Mouse (Mus musculus): Measurements from ENCODE around the gene Mapk9. TPM values are rescaled to one million over a fixed set of nuclear protein-coding genes. Genes with fewer than 3 reads are reported as not detected.

Gene Mapk9
- polyA plus RNA-seq, 1 experiment, result 6.4 TPM

- H3K4me3 ChIP-seq (ENCODE audit: low read depth, low read length), result no peak overlapping the region
- H3K36me3 ChIP-seq (ENCODE audit: control insufficient read depth, insufficient read depth, low read length), result no peaks in the 10 kb centered on the region
- TF ChIP-seq CTCF (IDR thresholded peaks at IDR 0.05; ENCODE audit: extremely low read depth, insufficient read length, insufficient replicate concordance, low read depth, low read length) (peak; percentile 97), POLR2A (IDR thresholded peaks at IDR 0.05; ENCODE audit: low read depth, low read length) (no peak)
- WGBS, result 19% methylated on average over 2 of the region's 2 CpGs
- H3K27me3 ChIP-seq (ENCODE audit: control insufficient read depth, insufficient read depth, low read length), result no peaks in the 10 kb centered on the region
- H3K27ac ChIP-seq (ENCODE audit: insufficient read depth, low read depth, low read length), result no peak overlapping the region
- H3K4me1 ChIP-seq (ENCODE audit: control insufficient read depth, insufficient read depth, insufficient read length, low read length), result peaks cover 5% of the 10 kb centered on the region; the same call in 1 of the 2 replicates
Measured at GRCm38 (mm10) chr11:49824896-49825295, 21.7 kb upstream of the Mapk9 start.

- WGBS, result 39% methylated on average over 6 of the region's 6 CpGs
- no peak overlapping the region for H3K27ac ChIP-seq (ENCODE audit: insufficient read depth, low read depth, low read length)
- TF ChIP-seq CTCF (IDR thresholded peaks at IDR 0.05; ENCODE audit: extremely low read depth, insufficient read length, insufficient replicate concordance, low read depth, low read length) (no peak), POLR2A (IDR thresholded peaks at IDR 0.05; ENCODE audit: low read depth, low read length) (no peak)
- H3K4me3 ChIP-seq (ENCODE audit: low read depth, low read length), result no peak overlapping the region
- H3K4me1 ChIP-seq (ENCODE audit: control insufficient read depth, insufficient read depth, insufficient read length, low read length), result 0 out of 2 replicates have a peak, but pooled peaks cover 2% of the 10 kb centered on the region
- H3K36me3 ChIP-seq (ENCODE audit: control insufficient read depth, insufficient read depth, low read length), result no peaks in the 10 kb centered on the region
- no peaks in the 10 kb centered on the region for H3K27me3 ChIP-seq (ENCODE audit: control insufficient read depth, insufficient read depth, low read length)
Measured at GRCm38 (mm10) chr11:49827243-49827642, 19.3 kb upstream of the Mapk9 start.

GRCm38 (mm10) chr11:49829176-49829745 is 17.3 kb upstream of the Mapk9 start:
- Histone ChIP-seq H3K27ac (ENCODE audit: insufficient read depth, low read depth, low read length) (no peak overlapping the region), H3K36me3 (ENCODE audit: control insufficient read depth, insufficient read depth, low read length) (no peaks in the 10 kb centered on the region), H3K27me3 (ENCODE audit: control insufficient read depth, insufficient read depth, low read length) (no peaks in the 10 kb centered on the region), H3K4me3 (ENCODE audit: low read depth, low read length) (no peak overlapping the region), H3K4me1 (ENCODE audit: control insufficient read depth, insufficient read depth, insufficient read length, low read length) (0 out of 2 replicates have a peak, but pooled peaks cover 2% of the 10 kb centered on the region)
- TF ChIP-seq CTCF (IDR thresholded peaks at IDR 0.05; ENCODE audit: extremely low read depth, insufficient read length, insufficient replicate concordance, low read depth, low read length) (no peak), POLR2A (IDR thresholded peaks at IDR 0.05; ENCODE audit: low read depth, low read length) (no peak)
- WGBS, result 31% methylated on average over 7 of the region's 7 CpGs

- peaks cover 9% of the 10 kb centered on the region; the same call in 1 of the 2 replicates for H3K4me1 ChIP-seq (ENCODE audit: control insufficient read depth, insufficient read depth, insufficient read length, low read length)
- no peaks in the 10 kb centered on the region for H3K36me3 ChIP-seq (ENCODE audit: control insufficient read depth, insufficient read depth, low read length)
- TF ChIP-seq CTCF (IDR thresholded peaks at IDR 0.05; ENCODE audit: extremely low read depth, insufficient read length, insufficient replicate concordance, low read depth, low read length), result no peak
- no peak for TF ChIP-seq POLR2A (IDR thresholded peaks at IDR 0.05; ENCODE audit: low read depth, low read length)
- H3K27ac ChIP-seq (ENCODE audit: insufficient read depth, low read depth, low read length), result no peak overlapping the region
- WGBS, result 85% methylated on average over 12 of the region's 12 CpGs
- no peak overlapping the region for H3K4me3 ChIP-seq (ENCODE audit: low read depth, low read length)
- H3K27me3 ChIP-seq (ENCODE audit: control insufficient read depth, insufficient read depth, low read length), result no peaks in the 10 kb centered on the region
Measured at GRCm38 (mm10) chr11:49831980-49832379, 14.6 kb upstream of the Mapk9 start.

- Histone ChIP-seq H3K4me1 (ENCODE audit: control insufficient read depth, insufficient read depth, insufficient read length, low read length) (peaks cover 9% of the 10 kb centered on the region; the same call in 1 of the 2 replicates), H3K36me3 (ENCODE audit: control insufficient read depth, insufficient read depth, low read length) (no peaks in the 10 kb centered on the region), H3K27ac (ENCODE audit: insufficient read depth, low read depth, low read length) (no peak overlapping the region), H3K4me3 (ENCODE audit: low read depth, low read length) (no peak overlapping the region), H3K27me3 (ENCODE audit: control insufficient read depth, insufficient read depth, low read length) (no peaks in the 10 kb centered on the region)
- TF ChIP-seq POLR2A (IDR thresholded peaks at IDR 0.05; ENCODE audit: low read depth, low read length) (no peak), CTCF (IDR thresholded peaks at IDR 0.05; ENCODE audit: extremely low read depth, insufficient read length, insufficient replicate concordance, low read depth, low read length) (no peak)
- 72% methylated on average over 5 of the region's 5 CpGs for WGBS
Measured at GRCm38 (mm10) chr11:49832962-49833361, 13.6 kb upstream of the Mapk9 start.

- no peak for TF ChIP-seq POLR2A (IDR thresholded peaks at IDR 0.05; ENCODE audit: low read depth, low read length)
- no peak for TF ChIP-seq CTCF (IDR thresholded peaks at IDR 0.05; ENCODE audit: extremely low read depth, insufficient read length, insufficient replicate concordance, low read depth, low read length)
- WGBS, result 33% methylated on average over 6 of the region's 6 CpGs
Measured at GRCm38 (mm10) chr11:49834248-49834647, 12.3 kb upstream of the Mapk9 start.

GRCm38 (mm10) chr11:49835257-49835956 is 11.1 kb upstream of the Mapk9 start:
- Histone ChIP-seq H3K36me3 (ENCODE audit: control insufficient read depth, insufficient read depth, low read length) (no peaks in the 10 kb centered on the region), H3K27me3 (ENCODE audit: control insufficient read depth, insufficient read depth, low read length) (no peaks in the 10 kb centered on the region), H3K4me1 (ENCODE audit: control insufficient read depth, insufficient read depth, insufficient read length, low read length) (peaks cover 8% of the 10 kb centered on the region; the same call in 1 of the 2 replicates), H3K4me3 (ENCODE audit: low read depth, low read length) (no peak overlapping the region), H3K27ac (ENCODE audit: insufficient read depth, low read depth, low read length) (peak overlapping the region; percentile 33; the same call in 1 of the 2 replicates)
- 57% methylated on average over 11 of the region's 11 CpGs for WGBS
- no peak for TF ChIP-seq POLR2A (IDR thresholded peaks at IDR 0.05; ENCODE audit: low read depth, low read length)
- no peak for TF ChIP-seq CTCF (IDR thresholded peaks at IDR 0.05; ENCODE audit: extremely low read depth, insufficient read length, insufficient replicate concordance, low read depth, low read length)

More at GRCm38 (mm10) chr11:49834248-49834647, 12.3 kb upstream of the Mapk9 start:
- Histone ChIP-seq H3K27ac (ENCODE audit: insufficient read depth, low read depth, low read length) (peak overlapping the region; percentile 25; the same call in 1 of the 2 replicates), H3K36me3 (ENCODE audit: control insufficient read depth, insufficient read depth, low read length) (no peaks in the 10 kb centered on the region), H3K4me1 (ENCODE audit: control insufficient read depth, insufficient read depth, insufficient read length, low read length) (peaks cover 9% of the 10 kb centered on the region; the same call in 1 of the 2 replicates), H3K4me3 (ENCODE audit: low read depth, low read length) (no peak overlapping the region), H3K27me3 (ENCODE audit: control insufficient read depth, insufficient read depth, low read length) (no peaks in the 10 kb centered on the region)

Data from small intestine, adult 2 months (tissue).